Mouse (Mus musculus) olfactory bulb, adult 2 months (tissue): ENCODE results near the gene Sema7a.

Experiments
- CTCF ChIP-seq: fragments of 200-500 bp; IDR thresholded peaks from 2 replicates; pipeline ENCODE4 v1.5.1; 2012; ENCODE audit warnings: low read depth, mild to moderate bottlenecking, low read length, moderate library complexity; ENCODE audit not compliant: insufficient read depth
- POLR2A ChIP-seq: fragments of 200-500 bp; IDR thresholded peaks from 2 replicates; pipeline ENCODE4 v1.6.1; 2012; ENCODE audit warnings: mild to moderate bottlenecking, low read depth, low read length, moderate library complexity; ENCODE audit not compliant: insufficient read depth

GRCm38 (mm10) chr9:57968783-57969542 is 29.1 kb downstream of the Sema7a start:
- TF ChIP-seq POLR2A (no peak), CTCF (no peak)
